Mouse (Mus musculus) limb, embryonic 15.5 days (tissue): Measurements from ENCODE around the gene Adipor1. TPM values are rescaled to one million over a fixed set of nuclear protein-coding genes. Genes with fewer than 3 reads are reported as not detected.
"Not testable (repeated sequence)": the region's sequence is repeated elsewhere in the genome, so short reads cannot be mapped to it uniquely, and the experiment has no call there.

Source experiments
- ATAC-seq: fragments of 200-750 bp; cut with Nextera tagmentation; 2 replicates; pipeline ENCODE4 v1.8.0; 2017; ENCODE audit warnings: low read depth, moderate TSS enrichment; ENCODE audit not compliant: insufficient number of reproducible peaks, low FRiP score, low TSS enrichment
- H3K27ac ChIP-seq: fragments of 300-500 bp; sonication (generic); 2 replicates; pipeline ENCODE4 v1.5.1; 2015; ENCODE audit warnings: moderate library complexity, mild to moderate bottlenecking, inconsistent platforms
- H3K27me3 ChIP-seq: fragments of 300-500 bp; sonication (generic); 2 replicates; pipeline ENCODE4 v1.6.1; 2015; ENCODE audit warnings: inconsistent platforms
- H3K36me3 ChIP-seq: fragments of 300-500 bp; sonication (generic); 2 replicates; pipeline ENCODE4 v1.6.1; 2015; ENCODE audit warnings: inconsistent platforms
- H3K4me1 ChIP-seq: fragments of 300-500 bp; sonication (generic); 2 replicates; pipeline ENCODE4 v1.6.1; 2015; ENCODE audit warnings: inconsistent platforms
- H3K4me2 ChIP-seq: fragments of 300-500 bp; sonication (generic); 2 replicates; pipeline ENCODE4 v1.6.1; 2015; ENCODE audit warnings: mild to moderate bottlenecking, inconsistent platforms
- H3K4me3 ChIP-seq: fragments of 300-500 bp; sonication (generic); 2 replicates; pipeline ENCODE4 v1.5.1; 2015; ENCODE audit warnings: mild to moderate bottlenecking, inconsistent platforms
- H3K9ac ChIP-seq: fragments of 300-500 bp; sonication (generic); 2 replicates; pipeline ENCODE4 v1.6.1; 2015; ENCODE audit warnings: inconsistent platforms
- H3K9me3 ChIP-seq: fragments of 300-500 bp; sonication (generic); 2 replicates; pipeline ENCODE4 v1.6.1; 2016; ENCODE audit warnings: inconsistent platforms
- WGBS: fragments of 180-500 bp; shearing (Covaris S2); methylation state at CpG from one replicate; pipeline ENCODE4 v1.1.7; 2015; 5-methylcytosine and 5-hydroxymethylcytosine counted together
- polyA plus RNA-seq: library from polyadenylated mRNA; unstranded; fragments of >200 nt; fragmentation: Nextera tagmentation; extraction: Ambion mirVana; gene quantifications from 2 replicates; pipeline ENCODE4 v1.2.1, GENCODE M21; 2015

Gene Adipor1
- polyA plus RNA-seq, 1 experiment from 2014 or later, result 102 TPM

GRCm38 (mm10) chr1:134426289-134426688, 11.1 kb downstream of the Adipor1 start:
- Histone ChIP-seq H3K4me1 (no peaks in the 10 kb centered on the region), H3K4me2 (no peak overlapping the region), H3K27ac (no peak overlapping the region), H3K27me3 (no peaks in the 10 kb centered on the region), H3K9me3 (no peaks in the 10 kb centered on the region), H3K4me3 (no peak overlapping the region), H3K9ac (no peak overlapping the region), H3K36me3 (peaks cover 81% of the 10 kb centered on the region)
- ATAC-seq, result no peak
- WGBS, result 88% methylated on average over 5 of the region's 5 CpGs

- Histone ChIP-seq H3K4me3 (no peak overlapping the region), H3K9ac (no peak overlapping the region), H3K9me3 (no peaks in the 10 kb centered on the region), H3K4me1 (no peaks in the 10 kb centered on the region), H3K36me3 (peaks cover 53% of the 10 kb centered on the region), H3K4me2 (no peak overlapping the region), H3K27me3 (no peaks in the 10 kb centered on the region), H3K27ac (no peak overlapping the region)
- 78% methylated on average over 10 of the region's 10 CpGs for WGBS
- no peak for ATAC-seq
Observed at GRCm38 (mm10) chr1:134433002-134433401, 17.8 kb downstream of the Adipor1 start.

- 89% methylated on average over 4 of the region's 4 CpGs for WGBS
- H3K4me1 ChIP-seq, result no peaks in the 10 kb centered on the region
- ATAC-seq, result no peak
- no peaks in the 10 kb centered on the region for H3K27me3 ChIP-seq
- H3K9me3 ChIP-seq, result no peaks in the 10 kb centered on the region
- no peak overlapping the region for H3K4me2 ChIP-seq
- H3K4me3 ChIP-seq, result no peak overlapping the region
- H3K27ac ChIP-seq, result no peak overlapping the region
- H3K9ac ChIP-seq, result no peak overlapping the region
- H3K36me3 ChIP-seq, result peaks cover 48% of the 10 kb centered on the region
Observed at GRCm38 (mm10) chr1:134433473-134433872, 18.3 kb downstream of the Adipor1 start.

GRCm38 (mm10) chr1:134435414-134435813, 20.2 kb downstream of the Adipor1 start:
- 31% methylated on average over 4 of the region's 4 CpGs for WGBS
- H3K27me3 ChIP-seq, result no peaks in the 10 kb centered on the region

GRCm38 (mm10) chr1:134440437-134440836, 25.3 kb downstream of the Adipor1 start:
- Histone ChIP-seq H3K4me2 (no peak overlapping the region), H3K4me3 (no peak overlapping the region), H3K27ac (no peak overlapping the region), H3K27me3 (no peaks in the 10 kb centered on the region), H3K9me3 (no peaks in the 10 kb centered on the region), H3K36me3 (no peaks in the 10 kb centered on the region), H3K9ac (no peak overlapping the region), H3K4me1 (no peaks in the 10 kb centered on the region)
- ATAC-seq, result no peak
- 88% methylated on average over 6 of the region's 6 CpGs for WGBS

More at GRCm38 (mm10) chr1:134435414-134435813, 20.2 kb downstream of the Adipor1 start:
- no peak overlapping the region for H3K4me2 ChIP-seq
- H3K4me3 ChIP-seq, result no peak overlapping the region
- H3K36me3 ChIP-seq, result peaks cover 32% of the 10 kb centered on the region
- H3K27ac ChIP-seq, result no peak overlapping the region
- no peaks in the 10 kb centered on the region for H3K4me1 ChIP-seq
- H3K9ac ChIP-seq, result no peak overlapping the region
- ATAC-seq, result no peak
- no peaks in the 10 kb centered on the region for H3K9me3 ChIP-seq

- H3K4me1 ChIP-seq, H3K27ac ChIP-seq, H3K9me3 ChIP-seq, H3K9ac ChIP-seq, H3K36me3 ChIP-seq, ATAC-seq, H3K4me2 ChIP-seq, H3K27me3 ChIP-seq, H3K4me3 ChIP-seq: not testable (repeated sequence)
- WGBS, result 83% methylated on average over 8 of the region's 10 CpGs
Observed at GRCm38 (mm10) chr1:134441737-134442136, 26.6 kb downstream of the Adipor1 start.

- Histone ChIP-seq H3K4me3 (no peak overlapping the region), H3K27me3 (no peaks in the 10 kb centered on the region), H3K36me3 (no peaks in the 10 kb centered on the region), H3K4me2 (no peak overlapping the region), H3K27ac (no peak overlapping the region), H3K9ac (no peak overlapping the region), H3K9me3 (no peaks in the 10 kb centered on the region), H3K4me1 (no peaks in the 10 kb centered on the region)
- WGBS, result 89% methylated on average over 3 of the region's 3 CpGs
- ATAC-seq, result no peak
Observed at GRCm38 (mm10) chr1:134442394-134442793, 27.2 kb downstream of the Adipor1 start.

GRCm38 (mm10) chr1:134443288-134443687, 28.1 kb downstream of the Adipor1 start:
- not testable (repeated sequence) for H3K27ac ChIP-seq, H3K36me3 ChIP-seq, H3K27me3 ChIP-seq, H3K9ac ChIP-seq, H3K4me1 ChIP-seq, H3K9me3 ChIP-seq, ATAC-seq, H3K4me2 ChIP-seq, H3K4me3 ChIP-seq
- 68% methylated on average over 1 of the region's 1 CpGs for WGBS

- H3K27ac ChIP-seq, result no peak overlapping the region
- no peaks in the 10 kb centered on the region for H3K27me3 ChIP-seq
- H3K4me2 ChIP-seq, result no peak overlapping the region
- no peak for ATAC-seq
- H3K36me3 ChIP-seq, result no peaks in the 10 kb centered on the region
- no peaks in the 10 kb centered on the region for H3K4me1 ChIP-seq
- no peak overlapping the region for H3K9ac ChIP-seq
- WGBS, result 82% methylated on average over 2 of the region's 2 CpGs
- no peaks in the 10 kb centered on the region for H3K9me3 ChIP-seq
- no peak overlapping the region for H3K4me3 ChIP-seq
Observed at GRCm38 (mm10) chr1:134445418-134445817, 30.2 kb downstream of the Adipor1 start.

- H3K4me3 ChIP-seq, H3K4me2 ChIP-seq, H3K36me3 ChIP-seq, H3K27ac ChIP-seq, H3K9me3 ChIP-seq, H3K27me3 ChIP-seq, H3K4me1 ChIP-seq, H3K9ac ChIP-seq, ATAC-seq: not testable (repeated sequence)
- WGBS, result 67% methylated on average over 3 of the region's 3 CpGs
Observed at GRCm38 (mm10) chr1:134448537-134448936, 33.4 kb downstream of the Adipor1 start.

- 79% methylated on average over 4 of the region's 4 CpGs for WGBS
- H3K4me1 ChIP-seq, result no peaks in the 10 kb centered on the region
- H3K9ac ChIP-seq, result no peak overlapping the region
- ATAC-seq, result no peak
- H3K27ac ChIP-seq, result no peak overlapping the region
- H3K4me2 ChIP-seq, result no peak overlapping the region
- H3K27me3 ChIP-seq, result no peaks in the 10 kb centered on the region
- H3K9me3 ChIP-seq, result no peaks in the 10 kb centered on the region
- no peaks in the 10 kb centered on the region for H3K36me3 ChIP-seq
- no peak overlapping the region for H3K4me3 ChIP-seq
Observed at GRCm38 (mm10) chr1:134450201-134450600, 35.0 kb downstream of the Adipor1 start.

- ATAC-seq, result no peak
- 50% methylated on average over 3 of the region's 3 CpGs for WGBS
- Histone ChIP-seq H3K9ac (no peak overlapping the region), H3K27ac (no peak overlapping the region), H3K4me3 (no peak overlapping the region), H3K36me3 (no peaks in the 10 kb centered on the region), H3K4me1 (peaks cover under 1% of the 10 kb centered on the region; the same call in 1 of the 2 replicates), H3K9me3 (no peaks in the 10 kb centered on the region), H3K27me3 (no peaks in the 10 kb centered on the region), H3K4me2 (no peak overlapping the region)
Observed at GRCm38 (mm10) chr1:134450986-134451385, 35.8 kb downstream of the Adipor1 start.
